Mouse (Mus musculus) lung, embryonic 15.5 days (tissue): ENCODE measurements around the gene Gng11. TPM values are rescaled to one million over a fixed set of nuclear protein-coding genes. Genes with fewer than 3 reads are reported as not detected.

Source experiments
- ATAC-seq: fragments of 200-750 bp; cut with Nextera tagmentation; 2 replicates; pipeline ENCODE4 v1.8.0; 2017; ENCODE audit warnings: moderate number of reproducible peaks, borderline replicate concordance; ENCODE audit not compliant: low FRiP score, low TSS enrichment; ENCODE audit errors: extremely low read depth
- H3K27ac ChIP-seq: fragments of 300-500 bp; sonication (generic); 2 replicates; pipeline ENCODE4 v1.5.1; 2015; ENCODE audit warnings: moderate library complexity, mild to moderate bottlenecking, inconsistent platforms
- H3K27me3 ChIP-seq: fragments of 300-500 bp; sonication (generic); 2 replicates; pipeline ENCODE4 v1.6.1; 2015; ENCODE audit warnings: inconsistent platforms
- H3K36me3 ChIP-seq: fragments of 300-500 bp; sonication (generic); 2 replicates; pipeline ENCODE4 v1.6.1; 2015; ENCODE audit warnings: inconsistent platforms
- H3K4me1 ChIP-seq: fragments of 300-500 bp; sonication (generic); 2 replicates; pipeline ENCODE4 v1.6.1; 2015; ENCODE audit warnings: inconsistent platforms
- H3K4me2 ChIP-seq: fragments of 300-500 bp; sonication (generic); 2 replicates; pipeline ENCODE4 v1.6.1; 2015; ENCODE audit warnings: inconsistent platforms, mild to moderate bottlenecking, moderate library complexity
- H3K4me3 ChIP-seq: fragments of 300-500 bp; sonication (generic); 2 replicates; pipeline ENCODE4 v1.5.1; 2015; ENCODE audit warnings: mild to moderate bottlenecking, inconsistent platforms
- H3K9ac ChIP-seq: fragments of 300-500 bp; sonication (generic); 2 replicates; pipeline ENCODE4 v1.6.1; 2015; ENCODE audit warnings: inconsistent platforms
- H3K9me3 ChIP-seq: fragments of 300-500 bp; sonication (generic); 2 replicates; pipeline ENCODE4 v1.6.1; 2016; ENCODE audit warnings: inconsistent platforms
- WGBS: fragments of 180-500 bp; shearing (Covaris S2); methylation state at CpG from one replicate; pipeline ENCODE4 v1.1.7; 2015; 5-methylcytosine and 5-hydroxymethylcytosine counted together
- polyA plus RNA-seq: library from polyadenylated mRNA; unstranded; fragments of >200 nt; fragmentation: Nextera tagmentation; extraction: Ambion mirVana; gene quantifications from 2 replicates; pipeline ENCODE4 v1.2.1, GENCODE M21; 2015

Gng11 gene
- polyA plus RNA-seq, 1 experiment from 2014 or later: 141 TPM

DNA sequence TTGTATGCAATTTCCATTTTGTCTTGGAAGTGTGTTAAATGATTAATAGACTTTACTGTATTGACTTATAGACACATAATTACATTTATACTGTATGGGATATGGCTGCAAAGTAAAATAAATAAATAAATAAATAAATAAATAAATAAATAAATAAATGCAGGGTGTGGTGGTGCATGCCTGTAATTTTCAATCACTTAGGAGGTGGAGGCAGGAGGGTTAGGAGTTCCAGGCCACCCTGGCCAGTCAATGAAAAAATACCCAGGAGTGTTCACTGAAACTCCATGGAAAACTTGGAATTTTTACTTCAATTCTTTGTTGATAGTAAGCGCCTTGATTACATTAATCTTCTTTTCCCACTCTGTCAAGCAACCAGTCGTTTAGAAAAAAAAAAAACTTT, 1.1 kb downstream of the Gng11 start:
- Histone ChIP-seq H3K27me3 (no peaks in the 10 kb centered on the region), H3K27ac (peak overlapping the region; percentile 91; the same call in 1 of the 2 replicates), H3K36me3 (no peaks in the 10 kb centered on the region), H3K9ac (peak overlapping the region; percentile 47; the same call in 1 of the 2 replicates), H3K9me3 (no peaks in the 10 kb centered on the region), H3K4me3 (peak overlapping the region; percentile 54), H3K4me2 (peak overlapping the region; percentile 66), H3K4me1 (peaks cover 24% of the 10 kb centered on the region)
- no peak for ATAC-seq
- WGBS: 31% methylated on average over 2 of the region's 2 CpGs

DNA sequence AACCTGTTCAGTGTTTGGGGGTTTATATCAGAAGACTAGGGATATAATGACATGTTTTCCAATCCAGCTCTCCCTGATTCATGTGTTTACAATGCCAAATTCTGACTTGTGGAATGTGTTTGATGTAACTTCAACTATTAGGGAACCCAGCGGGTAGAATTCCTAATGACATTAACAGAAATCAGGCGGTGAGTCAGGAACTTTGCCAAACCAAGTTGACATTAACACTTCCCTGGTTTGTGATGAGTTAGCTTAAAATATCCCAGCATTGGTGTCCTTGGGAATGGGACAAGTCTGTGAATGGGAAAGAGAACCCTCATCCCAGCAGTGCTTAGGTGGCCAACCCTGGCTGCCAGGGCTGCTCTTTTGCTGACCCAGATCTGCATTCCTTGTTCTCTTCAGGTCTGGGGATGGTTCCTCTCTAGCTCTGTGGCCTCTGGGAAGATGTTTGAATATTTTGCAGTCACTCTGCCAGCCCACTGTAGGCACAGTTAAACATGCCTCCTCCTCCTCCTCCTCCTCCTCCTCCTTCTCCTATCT, 4.9 kb downstream of the Gng11 start:
- 0 out of 2 replicates have a peak, but pooled peaks have one; percentile 9 for ATAC-seq
- no peak overlapping the region for H3K4me3 ChIP-seq
- no peak overlapping the region for H3K4me2 ChIP-seq
- no peak overlapping the region for H3K9ac ChIP-seq
- no peaks in the 10 kb centered on the region for H3K27me3 ChIP-seq
- peaks cover 20% of the 10 kb centered on the region for H3K4me1 ChIP-seq
- H3K9me3 ChIP-seq: no peaks in the 10 kb centered on the region
- WGBS: 28% methylated on average over 2 of the region's 2 CpGs
- no peaks in the 10 kb centered on the region for H3K36me3 ChIP-seq
- H3K27ac ChIP-seq: no peak overlapping the region

DNA sequence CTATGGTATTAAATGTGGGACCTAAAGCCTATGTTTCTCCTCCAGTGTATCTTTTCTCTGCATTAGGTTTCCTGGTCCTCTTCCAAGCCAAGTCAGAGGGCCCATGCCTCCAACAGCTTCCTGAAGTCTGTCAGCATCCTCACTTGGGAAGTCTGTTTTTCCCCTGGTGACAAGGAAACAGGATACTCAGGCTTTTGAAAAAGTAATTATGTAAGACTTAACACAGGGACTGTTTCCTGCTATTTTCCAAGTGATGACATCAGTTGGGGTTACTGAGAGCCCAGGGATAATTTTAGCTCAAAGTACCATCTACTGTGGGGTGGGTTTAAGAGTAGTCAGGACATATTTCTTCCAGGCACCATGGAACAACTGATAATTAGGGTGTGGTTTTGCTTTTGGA, 5.8 kb downstream of the Gng11 start:
- ATAC-seq: no peak
- Histone ChIP-seq H3K9me3 (no peaks in the 10 kb centered on the region), H3K36me3 (no peaks in the 10 kb centered on the region), H3K9ac (no peak overlapping the region), H3K4me2 (no peak overlapping the region), H3K27me3 (no peaks in the 10 kb centered on the region), H3K4me1 (peaks cover 20% of the 10 kb centered on the region), H3K27ac (no peak overlapping the region; the same call in 1 of the 2 replicates), H3K4me3 (no peak overlapping the region)

DNA sequence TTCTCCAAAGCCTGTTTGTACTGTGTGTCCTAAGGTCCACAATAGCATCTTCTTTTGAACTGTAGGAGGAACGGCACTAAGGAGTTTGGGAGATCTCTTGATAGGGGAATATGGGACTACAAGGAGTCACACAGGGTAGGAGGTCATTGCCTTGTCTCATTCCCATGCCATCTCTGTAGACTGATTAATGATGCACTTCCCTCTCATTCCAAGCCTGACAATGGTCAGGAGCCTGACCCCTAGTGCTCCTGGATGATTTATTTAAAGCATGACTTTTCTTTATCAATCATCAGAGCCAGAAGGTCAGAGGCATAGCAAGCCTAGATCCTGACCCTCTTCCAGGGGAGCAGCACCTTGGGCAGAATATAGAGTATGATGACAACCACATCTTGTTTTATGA, 18.9 kb downstream of the Gng11 start:
- WGBS: 27% methylated on average over 1 of the region's 1 CpGs
- H3K4me2 ChIP-seq: no peak overlapping the region
- no peak for ATAC-seq

DNA sequence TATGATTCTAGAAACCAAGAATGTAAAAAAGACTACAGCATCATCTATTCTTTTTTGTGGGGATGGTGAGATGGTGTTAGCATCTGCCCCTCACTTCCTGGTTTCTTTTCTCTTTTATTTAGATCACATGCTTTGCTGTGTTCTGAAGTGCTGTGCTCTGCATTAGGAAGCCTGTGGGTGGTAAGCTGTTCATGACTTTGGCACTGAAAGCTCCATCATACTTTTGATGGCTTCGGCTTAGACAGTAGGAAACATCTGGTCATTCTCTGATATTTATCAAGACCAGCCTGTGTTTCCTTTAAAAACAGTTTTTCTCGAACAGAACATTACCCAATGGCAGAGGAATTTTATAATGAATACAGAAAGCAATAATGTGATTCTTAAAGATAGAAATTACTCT, 22.7 kb downstream of the Gng11 start:
- no peaks in the 10 kb centered on the region for H3K36me3 ChIP-seq
- WGBS: 38% methylated on average over 2 of the region's 2 CpGs
- H3K9me3 ChIP-seq: no peaks in the 10 kb centered on the region
- no peaks in the 10 kb centered on the region for H3K27me3 ChIP-seq
- no peak for ATAC-seq
- no peak overlapping the region for H3K9ac ChIP-seq
- no peaks in the 10 kb centered on the region for H3K4me1 ChIP-seq
- no peak overlapping the region for H3K27ac ChIP-seq
- H3K4me2 ChIP-seq: no peak overlapping the region
- no peak overlapping the region for H3K4me3 ChIP-seq

More for the DNA sequence above, 18.9 kb downstream of the Gng11 start:
- no peaks in the 10 kb centered on the region for H3K9me3 ChIP-seq
- H3K9ac ChIP-seq: no peak overlapping the region
- H3K4me3 ChIP-seq: no peak overlapping the region
- H3K36me3 ChIP-seq: no peaks in the 10 kb centered on the region
- no peaks in the 10 kb centered on the region for H3K27me3 ChIP-seq
- no peaks in the 10 kb centered on the region for H3K4me1 ChIP-seq
- H3K27ac ChIP-seq: no peak overlapping the region

DNA sequence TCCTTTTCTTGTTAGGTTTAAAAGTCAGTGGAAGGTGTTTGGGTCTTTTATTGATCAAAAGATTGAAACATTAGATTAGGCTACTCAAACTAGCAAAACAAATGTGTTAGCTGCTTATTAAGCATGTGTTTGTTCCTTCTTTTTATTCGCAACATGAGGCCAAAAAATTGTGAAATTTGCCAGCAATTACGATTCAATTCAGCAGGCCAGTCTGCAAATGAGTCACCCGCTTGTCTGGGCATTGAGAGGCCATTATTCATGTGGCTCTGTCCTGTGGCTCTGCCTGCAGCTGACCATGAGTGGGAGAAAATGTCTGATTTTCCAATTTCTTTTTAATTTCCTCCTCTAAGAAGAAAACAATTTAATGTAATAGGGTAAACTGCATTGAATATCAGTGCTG, 27.3 kb downstream of the Gng11 start:
- no peak for ATAC-seq
- Histone ChIP-seq H3K9ac (no peak overlapping the region), H3K9me3 (no peaks in the 10 kb centered on the region), H3K27ac (no peak overlapping the region), H3K27me3 (no peaks in the 10 kb centered on the region), H3K36me3 (no peaks in the 10 kb centered on the region), H3K4me2 (no peak overlapping the region), H3K4me3 (no peak overlapping the region), H3K4me1 (no peaks in the 10 kb centered on the region)
- WGBS: 78% methylated on average over 3 of the region's 3 CpGs

DNA sequence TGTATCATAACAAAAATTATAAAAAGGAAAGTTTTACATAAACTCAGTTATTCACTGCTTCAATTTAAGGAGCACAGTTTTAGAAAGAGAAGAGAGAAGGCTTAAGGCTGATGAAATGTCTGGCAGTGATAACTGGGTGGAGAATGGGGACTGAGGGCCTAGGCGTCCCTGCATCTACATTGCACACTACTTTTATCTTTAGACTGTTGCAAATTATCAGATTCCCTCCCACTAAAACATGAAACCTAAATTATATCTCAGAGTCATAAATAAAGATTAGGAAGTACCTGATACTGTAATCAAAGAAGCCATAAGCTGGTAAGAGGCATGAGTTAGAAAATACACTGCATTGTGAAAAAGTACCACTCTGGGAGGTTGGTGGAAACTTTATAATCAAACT, 38.1 kb downstream of the Gng11 start:
- Histone ChIP-seq H3K27me3 (no peaks in the 10 kb centered on the region), H3K4me2 (no peak overlapping the region), H3K27ac (no peak overlapping the region), H3K9ac (no peak overlapping the region), H3K9me3 (no peaks in the 10 kb centered on the region), H3K4me1 (no peaks in the 10 kb centered on the region), H3K36me3 (no peaks in the 10 kb centered on the region), H3K4me3 (no peak overlapping the region)
- no peak for ATAC-seq
- WGBS: 74% methylated on average over 1 of the region's 1 CpGs

DNA sequence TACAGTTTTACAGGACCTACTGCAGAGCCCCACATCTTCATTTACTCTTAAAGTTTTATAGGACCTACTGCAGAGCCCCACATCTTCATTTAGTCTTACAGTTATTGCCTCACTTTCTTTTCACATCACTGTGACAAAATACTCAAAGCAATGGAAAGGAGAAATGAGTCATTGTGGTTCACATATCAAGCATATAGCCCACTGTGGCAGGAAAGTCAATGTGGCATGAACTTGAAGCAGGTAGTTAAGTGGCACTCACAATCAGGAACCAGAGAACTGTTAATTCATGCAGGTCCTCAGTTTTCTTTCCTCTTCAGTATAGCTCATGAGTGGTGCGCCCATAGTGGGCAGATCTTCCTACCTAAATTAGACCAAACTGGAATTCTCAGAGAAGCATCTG, 43.5 kb downstream of the Gng11 start:
- no peaks in the 10 kb centered on the region for H3K36me3 ChIP-seq
- no peak overlapping the region for H3K4me3 ChIP-seq
- H3K27ac ChIP-seq: no peak overlapping the region
- H3K4me2 ChIP-seq: no peak overlapping the region
- 92% methylated on average over 1 of the region's 1 CpGs for WGBS
- no peaks in the 10 kb centered on the region for H3K4me1 ChIP-seq
- ATAC-seq: no peak
- H3K9ac ChIP-seq: no peak overlapping the region
- H3K27me3 ChIP-seq: no peaks in the 10 kb centered on the region
- H3K9me3 ChIP-seq: no peaks in the 10 kb centered on the region

DNA sequence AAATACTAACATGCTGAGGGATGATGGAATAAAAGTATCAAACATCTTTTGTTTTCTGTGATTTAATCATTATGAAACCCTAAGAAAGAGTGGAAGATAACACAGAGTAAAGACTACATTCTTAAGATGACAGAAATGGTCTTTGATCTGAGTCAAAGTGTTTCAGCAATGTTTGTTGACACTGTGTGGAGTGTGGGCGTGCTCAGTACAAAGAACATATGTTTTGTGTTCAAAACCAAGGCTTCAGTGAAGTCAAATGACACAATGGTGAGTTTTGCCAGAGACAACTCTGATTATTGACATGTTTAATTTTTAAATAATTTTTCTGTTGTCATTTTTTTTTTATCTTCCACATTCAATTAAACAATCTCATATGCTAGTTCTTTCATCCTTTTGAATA, 49.1 kb downstream of the Gng11 start:
- Histone ChIP-seq H3K27ac (no peak overlapping the region), H3K4me3 (no peak overlapping the region), H3K9me3 (no peaks in the 10 kb centered on the region), H3K36me3 (no peaks in the 10 kb centered on the region), H3K27me3 (no peaks in the 10 kb centered on the region), H3K4me1 (no peaks in the 10 kb centered on the region), H3K4me2 (no peak overlapping the region), H3K9ac (no peak overlapping the region)
- 9% methylated on average over 1 of the region's 1 CpGs for WGBS
- ATAC-seq: peak; percentile 83; the same call in 1 of the 2 replicates

DNA sequence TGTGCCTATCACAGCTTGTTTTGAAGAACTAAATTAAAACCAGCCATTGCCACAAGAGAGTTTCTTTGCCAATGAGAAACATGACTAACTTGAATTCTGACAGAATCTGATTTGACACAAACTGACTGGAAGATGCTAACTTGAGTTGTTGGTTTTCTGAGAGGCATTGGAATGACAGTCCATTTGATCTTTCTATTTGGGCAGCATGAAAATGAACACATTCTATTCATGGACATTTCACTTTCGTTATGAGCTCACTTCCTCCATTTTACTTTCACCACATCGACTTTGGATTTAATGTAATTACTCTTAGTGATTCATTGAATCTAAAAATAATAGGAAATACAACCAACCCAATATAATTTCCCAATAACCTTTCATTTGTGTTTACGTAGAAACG, 50.7 kb downstream of the Gng11 start:
- Histone ChIP-seq H3K4me1 (no peaks in the 10 kb centered on the region), H3K27ac (no peak overlapping the region), H3K27me3 (no peaks in the 10 kb centered on the region), H3K9ac (no peak overlapping the region), H3K4me2 (no peak overlapping the region), H3K4me3 (no peak overlapping the region), H3K9me3 (no peaks in the 10 kb centered on the region), H3K36me3 (no peaks in the 10 kb centered on the region)
- 89% methylated on average over 4 of the region's 4 CpGs for WGBS
- no peak for ATAC-seq

Other genes with a start within 250 kb of the Gng11 start
- 0.09 and 0.15 TPM in 2 replicates for gene Calcr, start 239.2 kb upstream of the Gng11 start, polyA plus RNA-seq
- gene Tfpi2, start 15.0 kb upstream of the Gng11 start, polyA plus RNA-seq: 2.9 and 3.1 TPM in 2 replicates
- gene Gngt1, start 10.1 kb upstream of the Gng11 start, polyA plus RNA-seq: not detected in 2 replicates
- gene Bet1, start 83.1 kb downstream of the Gng11 start, polyA plus RNA-seq: 77.3 and 80.3 TPM in 2 replicates